Mouse (Mus musculus): ENCODE results near the gene Actrt2.

DNA sequence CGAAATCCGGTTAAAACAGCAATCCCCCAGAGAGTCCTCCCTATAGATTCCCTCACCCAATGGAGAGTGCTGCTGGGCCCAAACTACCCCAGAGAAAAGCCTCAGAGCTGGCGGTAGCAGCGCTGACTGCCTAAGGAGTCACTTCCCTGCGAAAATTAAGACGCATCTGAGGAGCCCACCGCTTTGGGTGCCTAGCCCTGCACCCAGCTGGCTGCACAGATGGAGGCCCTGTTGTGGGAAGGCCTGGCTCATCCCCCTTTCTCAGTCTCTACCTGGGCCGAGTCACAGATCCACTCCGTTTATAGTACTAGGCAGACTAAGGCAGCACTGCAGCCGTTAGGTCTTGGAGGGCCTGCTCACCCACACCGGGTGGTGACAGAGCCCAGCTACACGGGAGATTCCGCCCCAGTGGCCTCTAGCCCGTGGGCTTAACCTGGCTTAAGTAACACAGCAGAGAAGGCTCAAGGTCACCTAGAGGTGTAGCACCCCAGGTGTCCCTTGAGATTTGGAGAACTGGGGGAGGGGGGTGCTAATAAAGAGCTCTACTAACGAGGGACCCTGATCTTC lies 29.3 kb downstream of the Actrt2 start:
- TF ChIP-seq CTCF (IDR thresholded peaks at IDR 0.05; ENCODE audit: borderline replicate concordance, extremely low read depth, insufficient read depth, insufficient read length) = no peak
- TF ChIP-seq POLR2A (IDR thresholded peaks at IDR 0.05; ENCODE audit: borderline replicate concordance, extremely low read depth, insufficient read depth, insufficient read length, poor library complexity, severe bottlenecking) = no peak

Measured in brain, embryonic 14.5 days (tissue).